Mouse (Mus musculus) hindbrain, embryonic 10.5 days (tissue): ENCODE measurements around the gene Fam53b. TPM values are rescaled to one million over a fixed set of nuclear protein-coding genes. Genes with fewer than 3 reads are reported as not detected.
"Not testable (repeated sequence)": the region's sequence is repeated elsewhere in the genome, so short reads cannot be mapped to it uniquely, and the experiment has no call there.

Experiments used
- DNase-seq: peaks from one replicate; pipeline ENCODE4 v3.0.0-alpha.2; 2017; ENCODE audit warnings: low spot score
- H3K27ac ChIP-seq: fragments of 300-500 bp; sonication (generic); 2 replicates; pipeline ENCODE4 v1.5.1; 2016; ENCODE audit warnings: mild to moderate bottlenecking, moderate library complexity
- H3K27me3 ChIP-seq: fragments of 300-500 bp; sonication (generic); 2 replicates; pipeline ENCODE4 v1.6.1; 2016; ENCODE audit warnings: mild to moderate bottlenecking; ENCODE audit not compliant: poor library complexity, insufficient read depth, severe bottlenecking
- H3K36me3 ChIP-seq: fragments of 300-500 bp; sonication (generic); 2 replicates; pipeline ENCODE4 v1.6.1; 2016; ENCODE audit warnings: mild to moderate bottlenecking, moderate library complexity
- H3K4me1 ChIP-seq: fragments of 300-500 bp; sonication (generic); replicated peaks from 2 replicates; pipeline ENCODE4 v1.6.1; 2016; ENCODE audit warnings: mild to moderate bottlenecking
- H3K4me3 ChIP-seq: fragments of 300-500 bp; sonication (generic); 2 replicates; pipeline ENCODE4 v1.5.1; 2016; ENCODE audit warnings: mild to moderate bottlenecking, moderate library complexity
- H3K9me3 ChIP-seq: fragments of 300-500 bp; sonication (generic); 2 replicates; pipeline ENCODE4 v1.6.1; 2016; ENCODE audit warnings: mild to moderate bottlenecking, moderate library complexity
- WGBS: fragments of 180-500 bp; shearing (Covaris S2); methylation state at CpG from one replicate; pipeline ENCODE4 v1.1.7; 2016; 5-methylcytosine and 5-hydroxymethylcytosine counted together
- polyA plus RNA-seq: library from polyadenylated mRNA; unstranded; fragments of >200 nt; fragmentation: Nextera tagmentation; extraction: Ambion mirVana; gene quantifications from 2 replicates; pipeline ENCODE4 v1.2.1, GENCODE M21; 2016

Fam53b gene
- polyA plus RNA-seq, 1 experiment from 2014 or later, result 27.7 TPM

DNA sequence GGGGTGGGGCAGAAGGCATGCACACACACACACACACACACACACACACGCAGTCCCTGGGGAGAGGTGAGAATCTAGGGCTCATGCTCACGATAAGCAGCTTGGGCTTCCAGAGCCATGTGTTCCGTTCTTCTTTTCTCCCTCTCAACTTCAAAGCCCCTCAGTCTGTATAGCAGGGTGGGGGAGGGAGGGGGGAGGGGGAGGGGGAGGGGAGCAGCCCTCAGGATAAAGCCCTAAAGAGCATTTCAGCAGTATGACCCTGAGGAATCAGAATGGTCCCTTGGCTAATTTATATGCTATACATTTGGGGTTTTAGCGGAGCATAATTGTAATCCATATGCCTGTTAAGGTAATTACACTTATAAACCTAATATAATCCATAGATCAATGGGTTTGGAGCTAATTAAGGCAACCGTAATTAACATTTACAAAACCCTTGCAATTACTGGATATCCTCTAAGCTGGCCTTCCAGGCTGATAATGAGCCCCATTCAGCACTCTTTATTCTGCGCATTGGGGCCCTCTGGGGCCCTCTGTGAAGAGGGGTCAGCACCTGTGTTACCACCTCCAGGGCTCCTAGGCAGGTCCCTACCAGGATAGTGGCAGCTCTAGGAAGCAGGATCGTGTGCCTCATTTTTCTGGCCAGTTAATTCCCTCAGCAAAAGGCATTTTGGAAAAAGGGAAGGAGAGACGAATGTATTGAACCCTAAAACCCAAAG, 147.9 kb downstream of the Fam53b start:
- Histone ChIP-seq H3K4me3 (no peak overlapping the region), H3K36me3 (no peaks in the 10 kb centered on the region), H3K9me3 (no peaks in the 10 kb centered on the region), H3K27ac (no peak overlapping the region), H3K4me1 (peaks cover 24% of the 10 kb centered on the region), H3K27me3 (no peaks in the 10 kb centered on the region)
- DNase-seq, result no peak
- WGBS, result 57% methylated on average over 8 of the region's 8 CpGs

DNA sequence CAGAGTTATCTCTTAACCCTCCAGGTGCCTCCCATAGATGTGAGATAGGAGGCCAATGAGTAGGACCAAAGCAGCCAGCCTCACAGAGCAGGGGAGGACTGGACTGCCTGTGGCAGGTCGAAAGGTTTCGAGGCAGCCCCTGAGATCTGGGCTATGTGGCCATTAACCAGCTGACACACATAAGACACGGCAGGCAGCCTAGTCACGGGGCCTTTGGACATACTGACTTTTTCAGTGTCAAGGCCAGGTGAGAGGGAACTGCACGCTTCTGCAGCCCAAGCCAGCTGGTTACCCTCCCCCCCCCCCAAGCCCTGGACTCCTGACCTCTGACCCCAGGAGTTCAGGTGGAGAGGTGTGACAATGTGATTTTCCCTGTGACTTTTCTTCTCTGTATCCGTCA, 148.9 kb downstream of the Fam53b start:
- H3K27ac ChIP-seq, result no peak overlapping the region
- no peak for DNase-seq
- no peaks in the 10 kb centered on the region for H3K27me3 ChIP-seq
- no peak overlapping the region for H3K4me3 ChIP-seq
- H3K4me1 ChIP-seq, result peaks cover 33% of the 10 kb centered on the region
- no peaks in the 10 kb centered on the region for H3K36me3 ChIP-seq
- H3K9me3 ChIP-seq, result no peaks in the 10 kb centered on the region
- WGBS, result 79% methylated on average over 6 of the region's 6 CpGs

DNA sequence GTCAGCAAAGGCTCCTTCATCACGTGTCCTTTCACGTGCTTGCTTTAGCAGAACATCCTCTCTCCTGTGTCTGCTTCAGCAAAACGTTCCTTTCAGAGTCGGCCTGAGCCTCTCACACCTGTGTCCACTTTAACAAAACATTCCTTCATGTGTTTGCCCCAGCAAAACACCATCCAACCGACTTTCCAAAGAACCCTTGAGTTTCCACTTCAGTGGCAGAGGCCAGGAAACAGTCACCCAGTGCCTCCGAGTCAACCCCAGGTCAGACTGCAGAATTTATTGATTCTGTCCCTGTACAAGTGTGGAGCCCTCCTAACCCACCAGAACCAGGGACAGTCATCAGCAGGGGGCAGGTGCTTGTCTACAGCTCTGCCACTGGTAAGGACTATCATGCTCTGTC, 150.9 kb downstream of the Fam53b start:
- WGBS, result 75% methylated on average over 6 of the region's 6 CpGs
- not testable (repeated sequence) for H3K4me3 ChIP-seq, H3K27ac ChIP-seq, H3K9me3 ChIP-seq, H3K36me3 ChIP-seq, H3K27me3 ChIP-seq, DNase-seq
- peaks cover 53% of the 10 kb centered on the region for H3K4me1 ChIP-seq

Other genes starting within 250 kb of the Fam53b start
- gene Oat, start 237.5 kb downstream of the Fam53b start, polyA plus RNA-seq, result 121 and 139 TPM in 2 replicates
- gene Nkx1-2, start 214.2 kb downstream of the Fam53b start, polyA plus RNA-seq, result 1.1 and 1.3 TPM in 2 replicates
- 18.0 and 18.9 TPM in 2 replicates for gene Lhpp, start 203.2 kb downstream of the Fam53b start, polyA plus RNA-seq
- 76.6 and 80.1 TPM in 2 replicates for gene Eef1akmt2, start 38.8 kb upstream of the Fam53b start, polyA plus RNA-seq
- 30.7 and 35.5 TPM in 2 replicates for gene Abraxas2, start 45.3 kb upstream of the Fam53b start, polyA plus RNA-seq
- 9.1 and 9.2 TPM in 2 replicates for gene Zranb1, start 117.3 kb upstream of the Fam53b start, polyA plus RNA-seq